Mouse (Mus musculus): ENCODE measurements at regions not wholly inside any gene's neighbourhood (a gene's known extent, or its start where the extent isn't known, plus 50 kb on each side); places are given as distances from the start of the nearest gene placed in this dataset.
A peak's percentile ranks its signal among the peaks of the same experiment; 100 is the strongest.

DNA sequence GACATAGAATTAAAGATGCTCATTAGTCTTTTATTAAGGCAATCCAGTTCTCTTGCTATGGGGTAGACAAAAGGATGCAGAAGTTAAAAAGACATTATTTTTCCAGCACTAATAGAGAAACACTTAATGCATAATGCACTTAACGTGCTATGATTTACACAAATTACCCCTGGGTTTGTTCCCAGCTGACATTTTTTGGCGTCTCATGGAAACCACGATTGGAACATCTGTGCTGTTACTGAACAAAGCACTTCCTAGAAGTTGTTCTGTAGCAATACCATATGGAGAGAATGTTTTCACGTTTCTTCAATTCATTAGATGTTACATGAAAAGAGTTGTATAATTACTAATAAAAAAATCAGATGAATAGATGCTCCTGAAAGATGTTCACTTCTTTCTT is 635.2 kb downstream of the Gm597 start:
- DNase-seq: no peak

DNA sequence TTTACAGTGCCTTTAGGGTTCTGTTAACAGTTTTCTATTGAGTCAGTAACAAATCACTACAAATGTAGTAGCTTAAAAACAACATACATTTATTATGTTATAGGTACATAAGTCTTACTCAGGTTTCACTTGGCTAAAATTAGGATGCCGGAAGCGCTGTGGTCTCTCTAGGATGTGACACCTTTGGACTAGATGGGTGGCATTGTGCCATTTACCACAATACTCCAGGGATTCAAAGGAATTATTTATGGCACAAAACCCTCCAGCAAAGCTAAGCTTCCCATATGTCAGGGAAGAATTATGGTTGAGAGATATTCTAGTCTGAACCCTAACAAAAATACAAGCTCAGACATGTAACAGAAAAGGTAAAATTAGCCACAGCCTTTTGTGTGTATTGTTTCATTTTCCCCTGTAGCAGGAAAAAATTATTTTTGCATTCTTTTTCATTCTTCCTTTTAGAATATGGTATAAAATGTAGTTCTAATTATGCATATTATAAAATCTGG is 678.0 kb downstream of the Gm597 start:
- DNase-seq: no peak

DNA sequence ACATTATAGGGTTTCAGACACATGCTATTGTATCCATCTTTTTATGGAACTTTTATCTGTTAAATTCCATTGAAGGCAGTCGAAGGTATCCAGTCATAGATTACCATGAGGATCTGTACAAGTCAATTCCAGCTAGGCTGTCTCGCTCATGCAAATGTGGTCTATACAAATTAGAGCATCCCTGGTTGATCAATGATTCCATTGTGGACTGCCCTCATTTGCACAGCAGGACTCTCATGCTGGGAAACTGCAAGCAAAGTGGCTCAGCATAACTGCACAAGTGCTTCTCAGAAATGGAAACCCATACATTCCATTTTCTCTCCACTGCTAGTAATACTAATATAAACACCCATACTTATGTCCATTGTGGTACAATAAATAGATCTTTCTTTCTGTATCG is 695.6 kb downstream of the Gm597 start:
- DNase-seq: no peak

DNA sequence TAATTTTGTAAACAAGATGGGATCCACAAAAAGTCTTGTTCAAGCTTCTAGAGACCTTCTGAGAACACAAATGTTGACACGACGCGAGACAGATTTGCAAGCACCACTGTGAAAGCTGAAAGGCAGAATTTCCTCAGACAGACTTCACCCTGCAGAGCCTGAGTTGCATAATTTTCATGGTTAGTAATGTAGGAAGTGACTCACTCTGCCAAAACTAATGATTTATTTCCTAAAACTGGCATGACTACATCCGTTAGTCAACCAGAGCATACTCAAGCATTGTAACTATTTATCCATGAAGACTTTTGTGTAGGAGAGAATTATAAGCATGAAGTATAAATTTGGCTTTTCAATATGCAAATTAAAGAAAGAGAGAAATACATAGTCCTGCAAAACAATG is 726.1 kb downstream of the Gm597 start:
- DNase-seq: peak; percentile 3

DNA sequence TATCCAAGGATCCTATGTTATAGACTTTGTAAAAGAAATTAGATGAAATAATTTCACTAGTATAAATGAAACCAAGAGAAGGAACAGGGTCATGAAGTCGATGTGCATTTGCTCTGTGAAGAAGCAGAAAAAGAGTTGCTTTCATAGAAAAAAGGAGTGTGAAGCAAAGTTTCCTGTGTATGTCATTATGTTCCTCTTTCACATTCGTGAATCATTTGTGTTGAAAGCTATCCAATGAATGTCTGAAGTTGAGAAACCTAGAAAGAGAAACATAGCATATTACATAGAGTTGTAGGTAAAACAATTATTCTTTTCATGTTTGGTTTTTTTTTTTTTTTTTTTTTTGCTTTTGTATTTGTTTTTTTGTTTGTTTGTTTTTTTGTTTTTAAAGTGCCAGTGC is 732.1 kb downstream of the Gm597 start:
- DNase-seq: no peak

DNA sequence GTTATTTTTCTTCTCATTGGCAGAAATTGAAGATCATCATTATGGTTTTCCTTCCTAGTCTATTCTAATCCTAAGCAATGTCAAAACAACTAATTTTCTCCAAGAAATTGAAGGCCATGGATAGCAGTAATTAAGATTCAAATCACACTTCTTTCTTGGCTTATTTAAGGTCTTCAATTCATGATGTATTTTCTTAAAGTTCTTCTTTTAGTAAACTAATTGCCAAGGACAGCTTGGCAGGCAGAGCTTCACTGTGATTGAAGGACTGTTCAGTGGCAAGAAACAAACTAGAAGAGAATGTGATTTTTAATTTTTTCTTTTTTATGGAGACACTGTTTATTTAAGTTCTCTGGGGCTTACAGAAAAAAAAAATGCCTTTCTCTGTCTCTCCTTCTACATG is 732.7 kb downstream of the Gm597 start:
- no peak for DNase-seq

DNA sequence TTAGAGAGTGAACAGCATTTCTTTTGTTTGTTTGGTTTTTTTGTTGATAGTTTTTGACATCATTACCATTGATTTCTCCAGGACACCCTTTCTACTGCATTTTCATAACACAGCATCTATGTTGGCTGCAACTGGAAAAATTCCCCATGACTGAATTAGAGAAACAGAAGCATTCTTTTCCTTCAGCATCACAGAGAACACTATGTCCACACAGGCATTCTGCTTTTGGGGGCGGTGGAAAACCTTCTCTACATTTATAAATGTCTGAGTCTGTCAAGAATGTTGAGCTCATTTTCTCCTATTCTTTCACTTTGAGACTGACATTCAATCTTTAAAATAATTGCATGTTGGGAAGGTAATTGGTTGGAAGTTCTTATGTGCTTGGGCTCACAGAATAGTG is 734.4 kb downstream of the Gm597 start:
- DNase-seq: no peak

DNA sequence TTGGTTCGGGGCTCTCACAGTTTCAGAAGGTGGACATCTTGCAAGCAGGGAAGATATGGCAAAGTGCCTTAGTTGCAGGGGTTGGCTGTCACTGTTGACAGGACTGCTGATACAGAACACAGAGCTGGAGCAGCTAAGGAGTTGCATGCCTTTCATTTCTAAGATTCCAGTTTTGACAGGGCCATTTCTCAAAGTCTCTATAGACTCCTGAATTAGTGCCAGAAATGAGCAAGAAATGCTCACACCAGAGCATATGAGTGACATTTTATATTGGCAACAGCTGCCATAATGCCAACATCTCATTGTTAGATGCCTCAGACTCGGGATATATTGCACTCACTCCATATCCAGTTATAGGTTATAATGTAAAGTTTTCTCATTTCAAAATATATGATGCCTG is 754.3 kb downstream of the Gm597 start:
- no peak for DNase-seq

DNA sequence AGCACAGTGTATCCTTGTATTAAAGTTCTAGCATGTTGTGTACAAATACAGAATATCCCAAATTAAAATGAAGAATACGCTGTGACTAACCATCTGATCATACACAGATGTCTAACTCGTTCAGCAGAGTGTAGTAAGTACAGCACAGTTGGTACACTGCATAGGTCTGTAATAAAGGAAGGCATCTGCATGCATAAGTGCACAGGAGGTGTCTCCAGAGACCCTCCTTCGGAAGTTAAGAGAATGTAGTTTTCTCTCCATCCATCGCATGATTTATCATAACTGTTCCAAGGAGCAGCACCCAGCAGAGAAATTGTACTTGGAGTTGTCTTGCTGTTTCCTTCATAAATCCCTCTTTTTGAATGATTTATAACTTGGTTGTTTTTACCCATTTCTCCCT is 781.6 kb downstream of the Gm597 start:
- DNase-seq: no peak

DNA sequence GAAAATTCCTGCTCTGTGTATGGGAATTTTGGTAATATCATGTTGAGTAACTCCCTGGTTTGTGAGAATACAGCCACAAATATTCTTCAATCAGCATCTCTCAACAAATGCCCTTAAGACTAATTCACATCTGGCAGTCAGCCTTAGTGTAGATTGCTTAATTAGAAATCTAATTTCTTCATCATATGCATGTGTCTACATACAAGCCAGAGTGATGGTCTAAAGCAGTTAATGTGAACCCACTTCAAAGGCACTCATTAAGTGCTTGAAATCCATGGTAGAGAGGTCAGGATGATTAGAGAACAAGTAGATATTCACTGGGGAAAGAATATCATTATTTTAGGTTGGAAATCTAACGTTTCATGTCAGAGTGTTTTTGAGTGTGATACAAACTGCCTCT is 816.7 kb downstream of the Gm597 start:
- no peak for DNase-seq
